In the genomic region with DNA sequence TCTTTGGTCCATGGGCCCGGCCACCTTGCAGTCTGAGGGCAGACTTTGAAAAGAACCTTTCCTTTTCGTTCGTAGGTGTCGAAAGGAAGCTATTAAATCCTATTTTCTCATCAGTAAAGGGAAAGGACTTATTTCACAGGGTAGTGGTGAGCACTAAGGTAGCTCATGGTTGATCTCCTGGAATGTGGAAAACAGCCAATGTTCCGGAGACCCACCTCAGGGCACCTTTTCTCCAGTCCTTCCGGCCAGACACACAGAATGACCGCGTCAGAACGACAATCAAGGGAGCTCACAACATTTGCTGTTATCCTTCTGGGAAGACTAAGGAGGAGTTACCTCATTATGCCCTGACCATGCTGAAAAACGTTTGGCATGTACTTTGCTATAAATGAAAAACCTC, we compare ENCODE assay signal across 9 mouse cellular contexts. TPM values are rescaled to one million over a fixed set of nuclear protein-coding genes. Genes with fewer than 3 reads are reported as not detected.
DNase-seq lines count a peak whose midpoint lies in the region; ATAC-seq and TF ChIP-seq lines count a peak whose summit lies in the region.
"Had no signal": no experiment of that assay in that cellular context is flagged by ENCODE, and none has a peak within 500 bp of the region (broad histone marks: within the 10 kb centered on the region; RNA-seq: fewer than 3 reads in every experiment).

No protein-coding gene starts in this region.

- peak overlapping the region; percentile 57 for H3K9ac ChIP-seq in CH12.LX (ENCODE audit: insufficient read depth, low read depth)
- H3K9ac ChIP-seq in liver, embryonic 15.5 days: peak overlapping the region; percentile 76

- no peaks in the 10 kb centered on the region for H3K9me3 ChIP-seq in erythroblast, embryonic 14.5 days (ENCODE audit: control insufficient read depth, low read length)
- H3K9me3 ChIP-seq in CH12.LX (replicated peaks; ENCODE audit: low read length): no peaks in the 10 kb centered on the region
- no peaks in the 10 kb centered on the region for H3K9me3 ChIP-seq in hindbrain, embryonic 10.5 days
- H3K9me3 ChIP-seq in liver, embryonic 15.5 days (replicated peaks): no peaks in the 10 kb centered on the region

- TF ChIP-seq EP300 in CH12.LX (IDR thresholded peaks at IDR 0.05; ENCODE audit: low read length): no peak

- no peak for TF ChIP-seq CTCF in CH12.LX (conservative IDR thresholded peaks at IDR 0.05 in 1 of 2, IDR thresholded peaks at IDR 0.05 in 1 of 2; ENCODE audit: low read depth in 2 of 2, low read length in 2 of 2)

- DNase-seq in CH12.LX (ENCODE audit: extremely low read depth): no peak
- no peak for DNase-seq in hindbrain, embryonic 10.5 days (ENCODE audit: low spot score)
- no peak for DNase-seq in natural killer cell, adult 2 months (ENCODE audit: low spot score in 2 of 2)
- DNase-seq in T-cell, adult 2 months (ENCODE audit: low spot score): no peak

- no peak overlapping the region for H3K27ac ChIP-seq in CH12.LX (ENCODE audit: insufficient read depth, low read depth)
- peak overlapping the region; percentile 89 for H3K27ac ChIP-seq in hindbrain, embryonic 10.5 days
- peak overlapping the region; percentile 96 for H3K27ac ChIP-seq in liver, embryonic 15.5 days (replicated peaks)

- H3K4me1 ChIP-seq in erythroblast, embryonic 14.5 days (ENCODE audit: control insufficient read depth): peaks cover 72% of the 10 kb centered on the region
- peaks cover 0 to 9% of the 10 kb centered on the region in 2 experiments; a peak in 2 of 4 replicates for H3K4me1 ChIP-seq in CH12.LX (ENCODE audit: control insufficient read depth in 1 of 2, insufficient read depth in 2 of 2)
- peaks cover 31% of the 10 kb centered on the region for H3K4me1 ChIP-seq in hindbrain, embryonic 10.5 days (replicated peaks)
- H3K4me1 ChIP-seq in liver, embryonic 15.5 days (replicated peaks): peaks cover 82% of the 10 kb centered on the region

- H3K4me2 ChIP-seq in CH12.LX (ENCODE audit: insufficient read depth, low read depth, poor library complexity, severe bottlenecking): peak overlapping the region; percentile 60
- peak overlapping the region; percentile 70 for H3K4me2 ChIP-seq in liver, embryonic 15.5 days

- in situ Hi-C loops in CH12.LX (cut with MboI; ENCODE audit: low pct_ligation_motif_present, low pct_unique_long_range_greater_than_20kb, low sequenced_read_pairs): no loop called here

- TF ChIP-seq POLR2A in CH12.LX (IDR thresholded peaks at IDR 0.05; ENCODE audit: low read depth, low read length): no peak

- H3K27me3 ChIP-seq in erythroblast, embryonic 14.5 days (ENCODE audit: control insufficient read depth): no peaks in the 10 kb centered on the region
- peaks cover 14% of the 10 kb centered on the region for H3K27me3 ChIP-seq in CH12.LX (replicated peaks)
- no peaks in the 10 kb centered on the region for H3K27me3 ChIP-seq in hindbrain, embryonic 10.5 days (ENCODE audit: insufficient read depth, poor library complexity, severe bottlenecking)
- H3K27me3 ChIP-seq in liver, embryonic 15.5 days: no peaks in the 10 kb centered on the region

- 48% methylated on average over 10 of the region's 10 CpGs for WGBS in hindbrain, embryonic 10.5 days
- 33% methylated on average over 10 of the region's 10 CpGs for WGBS in liver, embryonic 15.5 days (ENCODE audit: insufficient replicate concordance)

- H3K36me3 ChIP-seq in erythroblast, embryonic 14.5 days (ENCODE audit: control insufficient read depth): peaks cover 18% of the 10 kb centered on the region
- no peaks in the 10 kb centered on the region for H3K36me3 ChIP-seq in CH12.LX (replicated peaks in 1 of 2; ENCODE audit: control insufficient read depth in 1 of 2, insufficient read depth in 1 of 2, low read length in 1 of 2)
- no peaks in the 10 kb centered on the region for H3K36me3 ChIP-seq in hindbrain, embryonic 10.5 days
- 0 out of 2 replicates have a peak, but pooled peaks cover 2% of the 10 kb centered on the region for H3K36me3 ChIP-seq in liver, embryonic 15.5 days (replicated peaks)

- H3K79me2 ChIP-seq in CH12.LX (replicated peaks; ENCODE audit: control insufficient read depth, extremely low read depth, insufficient read depth, poor library complexity, severe bottlenecking): no peaks in the 10 kb centered on the region

- dilution Hi-C loops in CH12.LX (cut with MboI; ENCODE audit: extremely low pct_ligation_motif_present, extremely low pct_unique_long_range_greater_than_20kb, low sequenced_read_pairs): no loop called here

- TF ChIP-seq RAD21 in CH12.LX (IDR thresholded peaks at IDR 0.05; ENCODE audit: low read depth, low read length): no peak

- ATAC-seq in erythroblast, adult 5-6 weeks (replicated peaks; ENCODE audit: low FRiP score, poor library complexity, severe bottlenecking): no peak
- no peak for ATAC-seq in liver, embryonic 15.5 days (ENCODE audit: insufficient read depth)
- no peak for ATAC-seq in monocyte, adult 5-6 weeks (replicated peaks; ENCODE audit: insufficient number of reproducible peaks, low FRiP score, low TSS enrichment, poor library complexity, severe bottlenecking)

- H3K4me3 ChIP-seq in erythroblast, embryonic 14.5 days (replicated peaks): peak overlapping the region; percentile 81
- peak overlapping the region; percentile 63 to 71 (median 69) for H3K4me3 ChIP-seq in CH12.LX (replicated peaks in 1 of 3; ENCODE audit: low read depth in 2 of 3, low read length in 2 of 3, poor library complexity in 1 of 3)
- peak overlapping the region; percentile 54 for H3K4me3 ChIP-seq in hindbrain, embryonic 10.5 days
- H3K4me3 ChIP-seq in liver, embryonic 15.5 days (replicated peaks): peak overlapping the region; percentile 70

TF ChIP-seq in CH12.LX, 34 proteins besides CTCF, POLR2A, EP300 and RAD21 (continues in another document):
- TF ChIP-seq MYC (IDR thresholded peaks at IDR 0.05; ENCODE audit: low read depth, low read length): no peak
- TF ChIP-seq E2F4 (IDR thresholded peaks at IDR 0.05; ENCODE audit: insufficient replicate concordance, low read depth, low read length): no peak
- TF ChIP-seq USF2 (conservative IDR thresholded peaks at IDR 0.05; ENCODE audit: low read depth, low read length): no peak
- no peak for TF ChIP-seq MEF2A (IDR thresholded peaks at IDR 0.05; ENCODE audit: borderline replicate concordance, low read depth, low read length)
- TF ChIP-seq ZNF384 (IDR thresholded peaks at IDR 0.05; ENCODE audit: low read depth, low read length): no peak
- no peak for TF ChIP-seq PAX5 (IDR thresholded peaks at IDR 0.05; ENCODE audit: low read length)
- TF ChIP-seq SIN3A (IDR thresholded peaks at IDR 0.05; ENCODE audit: low read length): no peak

RNA-seq across cellular contexts. Expression of gene Cd59a, which starts 0.7 kb away (rescaled TPM):
- 2.0 and 2.5 TPM in 2 replicates for polyA plus RNA-seq in erythroblast, embryonic 14.5 days (2012)
- total RNA-seq in erythroblast, adult 5-6 weeks (2015; ENCODE audit: low replicate concordance): 103 and 127 TPM in 2 replicates
- total RNA-seq in erythroblast, adult 5-6 weeks (2017; ENCODE audit: low replicate concordance): 72.6 and 76.9 TPM in 2 replicates
- 2.9 and 4.5 TPM in 2 replicates for total RNA-seq in CH12.LX (2012; rRNA removed)
- 4.8 and 5.8 TPM in 2 replicates for total RNA-seq in CH12.LX (2014; rRNA removed)
- 6.6 TPM in 2 replicates for polyA plus RNA-seq in CH12.LX (2012; ENCODE audit: insufficient read length, low read depth)
- 26.4 and 30.1 TPM in 2 replicates for polyA plus RNA-seq in hindbrain, embryonic 10.5 days (2016; fragmentation: Nextera tagmentation; extraction: Ambion mirVana)
- polyA plus RNA-seq in liver, embryonic 15.5 days (2015; fragmentation: Nextera tagmentation; extraction: Ambion mirVana): 90.3 and 92.5 TPM in 2 replicates
- 1.4 to 3.9 TPM (median 1.8 TPM) in 3 replicates for total RNA-seq in monocyte, adult 5-6 weeks (2017)

RNA-seq across cellular contexts. Expression of gene A930018P22Rik, which starts 26.3 kb away (rescaled TPM):
- 0.86 and 0.96 TPM in 2 replicates for polyA plus RNA-seq in erythroblast, embryonic 14.5 days (2012)
- total RNA-seq in erythroblast, adult 5-6 weeks (2015; ENCODE audit: low replicate concordance): not detected in 2 replicates
- not detected in 2 replicates for total RNA-seq in erythroblast, adult 5-6 weeks (2017; ENCODE audit: low replicate concordance)
- not detected in 2 replicates for total RNA-seq in CH12.LX (2012; rRNA removed)
- not detected in 2 replicates for total RNA-seq in CH12.LX (2014; rRNA removed)
- not detected in 2 replicates for polyA plus RNA-seq in CH12.LX (2012; ENCODE audit: insufficient read length, low read depth)
- polyA plus RNA-seq in hindbrain, embryonic 10.5 days (2016; fragmentation: Nextera tagmentation; extraction: Ambion mirVana): 0.20 TPM in 2 replicates
- polyA plus RNA-seq in liver, embryonic 15.5 days (2015; fragmentation: Nextera tagmentation; extraction: Ambion mirVana): 0.36 and 0.77 TPM in 2 replicates
- total RNA-seq in monocyte, adult 5-6 weeks (2017): not detected in 3 replicates

RNA-seq across cellular contexts. Expression of gene Cd59b, which starts 26.6 kb away (rescaled TPM):
- polyA plus RNA-seq in erythroblast, embryonic 14.5 days (2012): 0.14 and 0.31 TPM in 2 replicates
- 15.5 and 54.2 TPM in 2 replicates for total RNA-seq in erythroblast, adult 5-6 weeks (2015; ENCODE audit: low replicate concordance)
- total RNA-seq in erythroblast, adult 5-6 weeks (2017; ENCODE audit: low replicate concordance): 6.6 and 15.5 TPM in 2 replicates
- 0.25 TPM in 1 of 2 replicates, not detected in the other for total RNA-seq in CH12.LX (2012; rRNA removed)
- total RNA-seq in CH12.LX (2014; rRNA removed): 1.6 and 2.1 TPM in 2 replicates
- 0.80 and 1.00 TPM in 2 replicates for polyA plus RNA-seq in CH12.LX (2012; ENCODE audit: insufficient read length, low read depth)
- 2.3 and 4.0 TPM in 2 replicates for polyA plus RNA-seq in hindbrain, embryonic 10.5 days (2016; fragmentation: Nextera tagmentation; extraction: Ambion mirVana)
- polyA plus RNA-seq in liver, embryonic 15.5 days (2015; fragmentation: Nextera tagmentation; extraction: Ambion mirVana): 11.0 and 11.4 TPM in 2 replicates
- 2.6 to 7.2 TPM in 2 of 3 replicates, not detected in the other for total RNA-seq in monocyte, adult 5-6 weeks (2017)
- polyA plus RNA-seq: C2C12 had no signal

RNA-seq across cellular contexts. Expression of gene Gm10799, which starts 27.9 kb away (rescaled TPM):
- not detected in 2 replicates for polyA plus RNA-seq in erythroblast, embryonic 14.5 days (2012)
- not detected in 2 replicates for total RNA-seq in erythroblast, adult 5-6 weeks (2015; ENCODE audit: low replicate concordance)
- total RNA-seq in erythroblast, adult 5-6 weeks (2017; ENCODE audit: low replicate concordance): not detected in 2 replicates
- total RNA-seq in CH12.LX (2012; rRNA removed): not detected in 2 replicates
- not detected in 2 replicates for total RNA-seq in CH12.LX (2014; rRNA removed)
- not detected in 2 replicates for polyA plus RNA-seq in CH12.LX (2012; ENCODE audit: insufficient read length, low read depth)
- not detected in 2 replicates for polyA plus RNA-seq in hindbrain, embryonic 10.5 days (2016; fragmentation: Nextera tagmentation; extraction: Ambion mirVana)
- polyA plus RNA-seq in liver, embryonic 15.5 days (2015; fragmentation: Nextera tagmentation; extraction: Ambion mirVana): not detected in 2 replicates
- not detected in 3 replicates for total RNA-seq in monocyte, adult 5-6 weeks (2017)
- polyA plus RNA-seq: C2C12 had no signal

RNA-seq across cellular contexts. Expression of gene Gm10912, which starts 30.6 kb away (rescaled TPM):
- polyA plus RNA-seq in erythroblast, embryonic 14.5 days (2012): not detected in 2 replicates
- 1.5 TPM in 1 of 2 replicates, not detected in the other for total RNA-seq in erythroblast, adult 5-6 weeks (2015; ENCODE audit: low replicate concordance)
- 0.26 and 2.8 TPM in 2 replicates for total RNA-seq in erythroblast, adult 5-6 weeks (2017; ENCODE audit: low replicate concordance)
- total RNA-seq in CH12.LX (2012; rRNA removed): not detected in 2 replicates
- total RNA-seq in CH12.LX (2014; rRNA removed): not detected in 2 replicates
- polyA plus RNA-seq in CH12.LX (2012; ENCODE audit: insufficient read length, low read depth): not detected in 2 replicates
- not detected in 2 replicates for polyA plus RNA-seq in hindbrain, embryonic 10.5 days (2016; fragmentation: Nextera tagmentation; extraction: Ambion mirVana)
- polyA plus RNA-seq in liver, embryonic 15.5 days (2015; fragmentation: Nextera tagmentation; extraction: Ambion mirVana): 0.10 and 0.13 TPM in 2 replicates
- 0.87 TPM in 1 of 3 replicates, not detected in the others for total RNA-seq in monocyte, adult 5-6 weeks (2017)
- polyA plus RNA-seq: C2C12 had no signal
